Mouse (Mus musculus): ENCODE measurements around the gene Mob3a.

The Mob3a gene

GRCm38 (mm10) chr10:80701721-80702535 is at the start of gene Mob3a, which contains the start of gene Izumo4:
Mob3a (minus strand) TSS chr10:80701977.
Izumo4 (plus strand) TSS chr10:80702184.
- DNase-seq (ENCODE audit: low spot score in 2 of 2): peak; percentile 99

DNA sequence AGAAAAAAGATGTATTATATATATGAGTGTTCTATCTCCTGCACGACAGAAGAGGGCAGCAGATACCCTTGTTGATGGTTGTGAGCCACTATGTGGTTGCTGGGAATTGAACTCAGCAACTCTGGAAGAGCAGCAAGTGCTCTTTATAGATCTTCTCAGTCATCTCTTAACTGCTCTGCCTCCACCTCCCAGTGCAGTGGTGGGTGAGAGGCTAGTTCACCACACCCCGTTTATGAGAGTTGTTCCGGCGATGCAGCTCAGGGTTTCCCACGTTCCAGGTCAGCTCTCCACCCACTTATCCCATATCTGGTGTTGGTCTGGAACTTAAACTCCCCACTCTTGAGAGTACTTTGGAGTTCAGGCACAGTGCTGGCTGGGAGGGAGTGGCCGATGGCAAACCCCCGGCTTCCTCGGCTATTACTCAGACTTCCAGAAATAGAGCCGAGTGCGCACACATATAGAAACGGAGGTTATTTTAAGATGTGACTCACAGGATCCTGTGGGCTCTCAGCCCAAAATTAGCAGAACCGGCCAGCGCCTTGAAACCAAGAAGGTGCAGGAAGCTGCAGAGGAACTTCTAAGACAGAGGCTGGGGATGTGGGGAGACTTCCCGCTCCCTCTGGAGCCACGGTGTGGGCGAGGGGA is 49.5 kb upstream of the Mob3a start:
- DNase-seq (ENCODE audit: low spot score in 2 of 2): peak; percentile 74 to 81

DNA sequence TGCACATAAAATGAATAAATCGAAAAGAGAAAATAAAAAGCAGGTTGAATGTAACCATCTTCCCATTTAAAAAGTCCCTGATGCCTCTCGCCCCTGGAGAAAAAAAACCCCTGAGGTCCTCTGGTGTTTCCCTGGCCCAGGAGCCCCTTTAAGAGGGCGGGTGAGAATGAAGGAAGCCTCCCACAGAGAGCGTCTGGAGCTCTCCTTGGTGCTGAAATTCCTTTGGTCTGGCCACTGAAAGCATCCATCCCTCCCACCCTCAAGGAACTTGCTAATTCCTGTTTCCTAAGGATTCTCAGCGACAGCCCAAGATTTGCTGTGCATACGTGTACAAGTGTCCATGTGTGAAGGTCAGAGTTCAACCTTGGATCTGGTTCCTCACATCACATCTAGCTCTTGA is 46.8 kb upstream of the Mob3a start:
- no peak for DNase-seq (ENCODE audit: low spot score in 2 of 2)

- peak in 1 of 2 experiments; percentile 70 for DNase-seq (ENCODE audit: low spot score in 2 of 2)
These were observed 45.6 kb upstream of the Mob3a start for GRCm38 (mm10) chr10:80747410-80747809.

GRCm38 (mm10) chr10:80744262-80744661 is 42.5 kb upstream of the Mob3a start:
- no peak for DNase-seq (ENCODE audit: low spot score in 2 of 2)

- DNase-seq (ENCODE audit: low spot score in 2 of 2): peak; percentile 98 to 99
These were observed 40.6 kb upstream of the Mob3a start, which contains the start of gene Ap3d1 for GRCm38 (mm10) chr10:80742180-80742978. Ap3d1 (minus strand) TSS chr10:80742264.

DNA sequence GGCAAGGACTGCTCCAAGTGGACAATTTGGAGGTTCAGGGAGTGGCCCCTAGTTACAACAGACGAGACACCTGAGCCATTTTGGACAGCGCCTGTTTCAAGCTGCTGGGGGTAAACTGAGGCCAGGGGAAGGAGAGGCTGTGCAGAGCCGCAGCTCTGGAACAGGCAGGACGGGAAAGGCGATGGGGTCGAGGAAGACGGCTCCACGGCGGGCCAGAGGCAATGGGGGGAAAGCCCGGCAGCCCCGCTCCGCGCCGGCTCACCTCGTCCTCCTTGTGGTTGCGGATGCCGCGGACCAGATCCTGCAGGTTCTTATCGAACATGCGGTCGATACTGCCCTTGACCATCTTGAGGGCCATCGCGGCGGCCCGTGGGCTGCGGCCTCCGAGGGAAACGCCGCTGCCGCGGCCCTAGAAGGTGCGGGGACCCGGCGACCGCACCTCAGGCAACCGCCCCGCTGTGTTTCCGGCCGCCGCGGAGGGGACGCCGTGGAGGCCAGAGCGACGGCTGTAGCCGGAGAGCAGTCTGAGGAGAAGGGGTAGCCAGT is 39.9 kb upstream of the Mob3a start:
- DNase-seq (ENCODE audit: low spot score in 2 of 2): no peak

DNA sequence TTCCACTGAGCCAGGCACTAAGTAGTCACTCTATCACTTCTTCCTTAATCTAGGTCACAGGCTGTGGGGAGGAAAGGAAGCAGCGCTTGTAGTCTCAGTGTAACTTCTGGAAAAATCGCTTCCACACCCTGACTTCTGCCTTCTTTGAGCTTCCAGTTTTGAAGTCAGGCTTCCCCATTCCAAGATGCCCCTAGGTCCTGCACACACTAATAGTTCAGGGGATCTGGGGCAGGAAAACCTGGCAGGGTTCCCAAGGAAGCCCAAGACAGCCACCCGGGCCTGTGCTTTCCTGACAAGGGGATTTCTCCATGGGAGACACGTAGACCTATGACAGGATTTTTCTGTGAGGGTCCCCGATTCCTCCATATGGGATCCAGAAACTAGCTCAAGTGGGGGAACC is 39.4 kb upstream of the Mob3a start:
- no peak for DNase-seq (ENCODE audit: low spot score in 2 of 2)

DNA sequence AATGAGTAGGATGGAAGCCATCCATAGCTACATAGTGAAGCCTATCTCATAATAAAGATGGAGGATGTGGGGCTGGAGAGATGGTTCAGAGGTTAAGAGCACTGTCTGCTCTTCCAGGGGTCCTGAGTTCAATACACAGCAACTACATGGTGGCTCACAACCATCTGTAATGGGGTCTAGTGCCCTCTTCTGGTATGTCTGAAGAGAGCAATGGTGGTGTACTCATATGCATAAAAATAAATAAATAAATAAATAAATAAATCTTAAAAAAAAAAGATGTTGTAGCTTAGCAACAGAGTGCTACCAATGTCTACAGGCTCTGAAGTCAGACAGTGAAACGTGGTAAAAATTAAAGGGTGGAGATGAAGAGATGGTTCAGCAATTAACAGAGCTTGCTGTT is 36.9 kb upstream of the Mob3a start:
- no peak for DNase-seq (ENCODE audit: low spot score in 2 of 2)

DNA sequence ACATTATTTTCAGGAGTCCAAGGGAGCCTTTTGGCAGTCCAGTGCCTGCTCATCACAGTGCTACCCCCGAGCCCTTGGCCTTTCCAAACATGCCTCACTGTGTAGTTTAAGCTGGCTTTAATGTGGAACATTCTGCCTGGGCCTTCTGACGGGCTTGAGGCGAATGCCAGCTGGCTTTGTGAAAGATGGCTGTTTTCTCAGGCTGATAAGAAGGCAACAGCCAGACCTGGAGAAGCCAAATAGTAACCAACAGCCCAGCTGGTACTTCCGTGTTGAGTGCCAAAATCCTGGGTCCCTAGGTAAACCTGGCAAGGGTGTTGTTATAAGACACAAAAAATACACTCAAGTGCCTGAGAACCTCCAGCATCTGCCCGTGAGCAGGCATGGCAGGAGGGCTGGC is 35.0 kb upstream of the Mob3a start:
- no peak for DNase-seq (ENCODE audit: low spot score in 2 of 2)

- no peak for DNase-seq (ENCODE audit: low spot score in 2 of 2)
These were observed 30.9 kb upstream of the Mob3a start for GRCm38 (mm10) chr10:80732611-80733101.

DNA sequence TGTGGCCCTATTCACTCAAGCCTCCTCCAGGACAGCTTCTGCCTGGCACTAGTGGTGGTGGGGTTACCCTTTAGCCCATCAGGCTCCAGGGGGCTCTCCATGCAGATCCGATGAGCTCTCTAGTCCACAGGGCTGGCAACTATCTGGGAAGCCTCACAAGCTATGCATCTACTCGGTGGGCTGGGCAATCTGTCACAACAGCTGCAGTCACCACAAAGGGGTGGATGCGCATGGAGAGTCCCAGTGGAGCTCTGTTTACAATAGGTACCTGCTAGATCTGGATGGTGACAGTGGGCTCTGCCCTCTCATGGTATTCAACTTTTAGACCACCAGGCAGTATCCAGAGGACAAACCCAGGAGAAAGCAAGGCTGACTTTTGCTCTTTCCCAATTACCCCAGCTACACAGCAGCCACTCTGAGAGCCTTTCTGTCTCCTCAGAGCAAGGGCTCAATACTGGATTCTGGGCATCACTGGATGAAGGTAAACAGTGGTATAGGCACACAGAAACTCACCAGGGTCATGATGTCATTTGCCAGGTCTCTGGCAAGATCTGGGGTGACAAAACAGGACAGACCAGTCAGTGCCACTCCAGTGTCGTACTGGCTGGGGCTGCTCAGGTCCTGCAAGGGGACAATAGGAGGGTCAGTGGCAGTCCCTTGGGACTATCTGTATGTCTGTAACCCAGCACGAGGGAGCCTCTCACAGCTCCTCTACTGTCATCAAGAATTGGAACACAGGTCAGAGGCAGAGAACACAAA is 25.8 kb upstream of the Mob3a start:
- DNase-seq (ENCODE audit: low spot score in 2 of 2): no peak

- DNase-seq (ENCODE audit: low spot score in 2 of 2): no peak
These were observed 15.5 kb upstream of the Mob3a start for GRCm38 (mm10) chr10:80717281-80717680.

DNA sequence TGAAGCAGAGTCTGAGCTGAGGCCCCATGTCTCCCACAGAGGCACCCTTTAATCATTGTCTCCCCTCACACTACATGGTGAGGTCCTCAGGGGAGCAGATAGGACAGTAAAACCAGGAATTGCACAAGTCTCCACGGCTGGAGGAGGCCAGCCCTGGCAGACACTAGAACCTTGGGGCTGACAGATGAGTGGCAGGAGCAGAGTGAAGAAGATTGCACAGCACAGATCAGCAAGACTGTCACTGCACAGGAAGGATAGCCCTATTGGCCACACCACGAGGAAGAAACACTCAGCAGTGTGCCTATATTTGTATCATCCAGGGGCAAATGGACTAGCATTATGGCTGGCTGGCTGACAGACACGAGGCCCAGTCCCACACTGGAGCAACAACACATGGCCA is 9.1 kb upstream of the Mob3a start:
- no peak for DNase-seq (ENCODE audit: low spot score in 2 of 2)

DNA sequence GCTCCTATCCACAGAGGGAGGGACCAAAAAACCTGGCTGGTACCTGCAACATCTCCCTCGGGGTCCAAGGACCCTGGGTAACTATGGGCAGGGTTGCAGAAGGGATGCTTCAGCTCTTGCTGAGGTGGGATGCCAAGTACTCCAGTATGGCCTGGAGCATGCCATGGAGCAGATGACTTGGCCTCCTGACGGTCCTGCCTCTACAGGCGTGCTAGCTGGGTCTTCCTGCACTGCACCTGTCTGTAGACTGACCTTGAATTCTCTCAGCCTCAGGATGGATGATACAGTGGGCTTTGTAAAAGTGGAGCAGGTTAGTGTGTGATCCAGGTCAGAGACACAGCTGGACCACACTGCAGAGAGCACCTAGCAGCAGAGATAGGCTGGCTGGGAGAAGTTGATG is 3.7 kb upstream of the Mob3a start:
- DNase-seq (ENCODE audit: low spot score in 2 of 2): no peak

DNA sequence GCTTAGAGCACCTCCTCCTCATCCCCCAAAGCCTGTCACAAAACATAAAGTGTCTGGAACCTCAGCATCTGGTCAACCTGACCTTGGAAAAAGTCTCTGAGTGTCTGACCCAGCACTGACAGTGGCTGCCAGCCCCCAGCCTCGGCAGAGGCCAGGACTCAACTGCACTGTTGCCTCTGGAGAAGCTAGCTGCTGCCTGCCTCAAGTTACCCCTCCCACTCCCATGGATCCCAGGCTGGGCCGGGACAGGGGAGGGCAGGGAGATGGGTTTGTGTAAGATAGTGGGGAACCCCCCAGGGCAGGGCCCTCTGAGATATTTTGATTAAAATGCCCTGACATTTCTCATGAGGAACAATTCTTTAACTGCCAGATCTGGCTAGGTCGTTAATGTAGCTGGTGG is 3.3 kb upstream of the Mob3a start:
- no peak for DNase-seq (ENCODE audit: low spot score in 2 of 2)

DNA sequence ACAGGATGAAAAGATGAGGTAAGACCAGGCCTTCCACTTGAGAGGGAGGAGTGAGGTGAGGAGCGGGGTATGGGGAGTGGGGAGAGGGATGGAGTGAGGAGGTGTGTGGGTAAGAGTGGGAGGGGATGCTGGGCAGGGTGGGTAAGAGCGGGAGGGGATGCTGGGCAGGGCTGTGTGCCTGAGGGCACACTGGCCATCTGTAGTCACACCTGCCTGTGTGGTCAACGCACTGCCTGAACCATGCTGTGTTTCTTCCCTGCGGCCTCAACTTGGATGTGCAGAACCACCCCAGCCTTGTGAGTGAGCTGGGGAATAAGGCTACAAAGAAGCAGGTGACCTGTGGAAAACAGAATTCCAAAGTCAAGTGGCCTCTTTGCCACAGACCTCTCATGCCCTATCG is 2.6 kb upstream of the Mob3a start:
- no peak for DNase-seq (ENCODE audit: low spot score in 2 of 2)

DNA sequence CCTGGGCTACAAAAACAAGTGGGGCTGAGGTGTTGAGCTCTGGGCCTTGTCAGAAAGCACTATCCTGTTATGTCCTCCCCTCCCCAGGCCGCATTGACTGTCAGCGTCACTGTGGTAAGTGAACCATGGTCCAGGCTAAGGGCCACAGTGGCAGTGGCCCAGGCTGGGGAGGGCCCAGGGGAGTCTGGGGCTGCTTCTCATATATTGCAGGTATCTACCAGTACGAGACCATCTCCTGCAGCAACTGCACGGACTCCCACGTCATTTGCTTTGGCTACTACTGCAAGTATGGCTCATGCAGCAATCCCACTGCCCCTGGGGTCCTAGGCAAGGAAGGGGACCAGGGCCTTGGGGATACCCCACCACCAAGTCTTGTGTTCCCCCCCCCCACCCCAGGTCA is 1.9 kb upstream of the Mob3a start:
- no peak for DNase-seq (ENCODE audit: low spot score in 2 of 2)

- peak; percentile 93 to 97 for DNase-seq (ENCODE audit: low spot score in 2 of 2)
These were observed 986 bp upstream of the Mob3a start for GRCm38 (mm10) chr10:80702536-80703390.

DNA sequence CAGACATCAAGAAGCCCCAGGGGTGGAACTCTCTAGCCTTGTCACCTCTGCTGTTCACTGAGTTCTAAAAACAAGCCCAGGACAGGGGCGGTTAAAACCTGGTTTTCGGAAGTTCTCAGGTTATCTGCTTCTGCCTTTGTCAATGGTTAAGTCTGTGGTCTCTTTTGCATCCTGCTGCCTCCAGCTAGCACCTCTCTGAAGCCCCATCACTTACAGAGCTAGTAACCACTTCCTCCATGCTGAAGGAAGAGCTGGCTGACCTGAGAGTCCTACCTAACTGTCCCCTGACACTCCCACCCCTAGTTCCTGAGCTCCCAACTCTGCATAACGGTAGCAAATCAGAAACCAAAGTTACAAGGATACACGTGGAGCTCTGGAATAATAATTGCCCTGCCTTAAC is 1.0 kb downstream of the Mob3a start:
- no peak for DNase-seq (ENCODE audit: low spot score in 2 of 2)

Data from left cerebral cortex, adult 9 months (tissue).